Comparison of ENCODE assay signal across 8 mouse cellular contexts in genomic region chr4:139877269-139877668, GRCm38 (mm10). TPM values are rescaled to one million over a fixed set of nuclear protein-coding genes. Genes with fewer than 3 reads are reported as not detected.
DNase-seq lines count a peak whose midpoint lies in the region; ATAC-seq and TF ChIP-seq lines count a peak whose summit lies in the region.

No protein-coding gene starts in this region.

- no peak overlapping the region for H3ac ChIP-seq in C2C12 (ENCODE audit: control insufficient read depth, insufficient read length, low read depth)

- peaks cover 16% of the 10 kb centered on the region for H3K27me3 ChIP-seq in C2C12 (ENCODE audit: control insufficient read depth, insufficient read depth, insufficient read length)

- no peaks in the 10 kb centered on the region for H3K79me3 ChIP-seq in C2C12 (ENCODE audit: low read depth)

- TF ChIP-seq CTCF in C2C12 (IDR thresholded peaks at IDR 0.05; ENCODE audit: control insufficient read depth, insufficient read depth, insufficient read length), result peak; percentile 67

- DNase-seq in adrenal gland, adult 2 months, result peak; percentile 80
- DNase-seq in embryo, embryonic 11.5 days (ENCODE audit: low read depth, low spot score), result peak; percentile 51
- peak; percentile 28 for DNase-seq in layer of hippocampus, adult 9-11 months
- peak; percentile 48 for DNase-seq in lung, postnatal 25 days (ENCODE audit: low spot score)
- DNase-seq in right cerebral cortex, adult 2 months (ENCODE audit: low spot score in 2 of 2), result peak; percentile 85 to 86

- H3K4me3 ChIP-seq in C2C12 (ENCODE audit: insufficient read depth, poor library complexity, severe bottlenecking), result no peak overlapping the region

- no peaks in the 10 kb centered on the region for H3K36me3 ChIP-seq in C2C12 (ENCODE audit: control insufficient read depth, insufficient read depth)

- no peaks in the 10 kb centered on the region for H3K79me2 ChIP-seq in C2C12 (ENCODE audit: control insufficient read depth, insufficient read depth)

- peak; percentile 53 to 56; a peak in 1 of 4 replicates for ATAC-seq in hematopoietic stem cell, adult 5-6 weeks (replicated peaks in 1 of 2; ENCODE audit: insufficient read depth in 1 of 2, low FRiP score in 2 of 2, low TSS enrichment in 1 of 2, low read depth in 1 of 2, poor library complexity in 2 of 2, severe bottlenecking in 2 of 2)
- ATAC-seq in erythroblast, adult 5-6 weeks (replicated peaks; ENCODE audit: low FRiP score, poor library complexity, severe bottlenecking), result no peak

TF ChIP-seq in C2C12, 6 proteins besides CTCF, POLR2A, EP300 and RAD21:
- no peak for TF ChIP-seq CEBPB (IDR thresholded peaks at IDR 0.05; ENCODE audit: low read depth)
- TF ChIP-seq MYOD1 (IDR thresholded peaks at IDR 0.05; ENCODE audit: control insufficient read depth, insufficient read length, low read depth), result no peak
- no peak for TF ChIP-seq MYOG (IDR thresholded peaks at IDR 0.05; ENCODE audit: control insufficient read depth, extremely low read depth, insufficient read length)
- no peak for TF ChIP-seq MAX (IDR thresholded peaks at IDR 0.05)
- TF ChIP-seq USF1 (IDR thresholded peaks at IDR 0.05; ENCODE audit: low read depth), result no peak
- TF ChIP-seq FOSL1 (IDR thresholded peaks at IDR 0.05; ENCODE audit: insufficient read depth, low read length, poor library complexity, severe bottlenecking), result no peak
TF ChIP-seq in C2C12: peak in this region for 0.

RNA-seq across cellular contexts. Expression of gene Pax7, which starts 43.9 kb away (rescaled TPM):
- 1.1 TPM for polyA plus RNA-seq in C2C12 (2012; fragmentation: generic; extraction: Trizol)
- not detected for total RNA-seq in adrenal gland, adult 2 months (2021)
- not detected in 2 replicates for polyA plus RNA-seq in adrenal gland, adult 2 months (2012; rRNA removed)
- not detected in 2 replicates for total RNA-seq in hematopoietic stem cell, adult 5-6 weeks (2017)
- total RNA-seq in erythroblast, adult 5-6 weeks (2015; ENCODE audit: low replicate concordance), result not detected in 2 replicates
- total RNA-seq in erythroblast, adult 5-6 weeks (2017; ENCODE audit: low replicate concordance), result 0.14 TPM in 1 of 2 replicates, not detected in the other

Comparison
In these comparisons a context has a peak if more than half of its experiments do, and no peak if none do; other contexts are left out.
1. DNase-seq: peak in every context shown above with its lines; median percentile 86 in right cerebral cortex, adult 2 months; 80 in adrenal gland, adult 2 months; 51 in embryo, embryonic 11.5 days; 48 in lung, postnatal 25 days; 28 in layer of hippocampus, adult 9-11 months.